Mouse (Mus musculus) kidney, embryonic 16.5 days (tissue): ENCODE data around the gene Msantd3. TPM values are rescaled to one million over a fixed set of nuclear protein-coding genes. Genes with fewer than 3 reads are reported as not detected.

Experiments
- ATAC-seq: fragments of 200-750 bp; cut with Nextera tagmentation; 2 replicates; pipeline ENCODE4 v1.8.0; 2017; ENCODE audit warnings: moderate TSS enrichment; ENCODE audit not compliant: low FRiP score, low TSS enrichment
- H3K27ac ChIP-seq: fragments of 300-500 bp; sonication (generic); 2 replicates; pipeline ENCODE4 v1.5.1; 2014; ENCODE audit warnings: low read length
- H3K27me3 ChIP-seq: fragments of 300-500 bp; sonication (generic); 2 replicates; pipeline ENCODE4 v1.6.1; 2014; ENCODE audit warnings: low read length, control low read depth, mixed read lengths; ENCODE audit not compliant: insufficient read depth
- H3K36me3 ChIP-seq: fragments of 300-500 bp; sonication (generic); 2 replicates; pipeline ENCODE4 v1.6.1; 2014; ENCODE audit warnings: low read length, control low read depth, mixed read lengths; ENCODE audit not compliant: insufficient read depth
- H3K4me1 ChIP-seq: fragments of 300-500 bp; sonication (generic); 2 replicates; pipeline ENCODE4 v1.6.1; 2014; ENCODE audit warnings: low read length, control low read depth, mixed read lengths; ENCODE audit not compliant: insufficient read depth
- H3K4me2 ChIP-seq: fragments of 300-500 bp; sonication (generic); replicated peaks from 2 replicates; pipeline ENCODE4 v1.6.1; 2014; ENCODE audit warnings: low read depth, low read length
- H3K4me3 ChIP-seq: fragments of 300-500 bp; sonication (generic); 2 replicates; pipeline ENCODE4 v1.5.1; 2014; ENCODE audit warnings: mild to moderate bottlenecking, low read length
- H3K9ac ChIP-seq: fragments of 300-500 bp; sonication (generic); replicated peaks from 2 replicates; pipeline ENCODE4 v1.6.1; 2014; ENCODE audit warnings: low read length
- H3K9me3 ChIP-seq: fragments of 300-500 bp; sonication (generic); 2 replicates; pipeline ENCODE4 v1.6.1; 2016; ENCODE audit warnings: low read length, control low read depth
- WGBS: fragments of 180-500 bp; shearing (Covaris S2); extraction: QIAGEN DNeasy Blood & Tissue Kit; methylation state at CpG from one replicate; pipeline ENCODE4 v1.1.7; 2014; 5-methylcytosine and 5-hydroxymethylcytosine counted together
- polyA plus RNA-seq: library from polyadenylated mRNA; unstranded; fragments of >200 nt; fragmentation: Nextera tagmentation; extraction: Ambion mirVana; gene quantifications from 2 replicates; pipeline ENCODE4 v1.2.1, GENCODE M21; 2015

Msantd3 gene
- polyA plus RNA-seq, 1 experiment from 2014 or later, result 29.5 TPM

- ATAC-seq, result peak; percentile 47; the same call in 1 of the 2 replicates
- peak overlapping the region; percentile 85 for H3K4me3 ChIP-seq
- no peaks in the 10 kb centered on the region for H3K36me3 ChIP-seq
- no peaks in the 10 kb centered on the region for H3K27me3 ChIP-seq
- under 1% methylated on average over 20 of the region's 50 CpGs for WGBS
- H3K9ac ChIP-seq, result peak overlapping the region; percentile 97
- no peaks in the 10 kb centered on the region for H3K9me3 ChIP-seq
- H3K4me2 ChIP-seq, result peak overlapping the region; percentile 58
- peaks cover 29% of the 10 kb centered on the region for H3K4me1 ChIP-seq
- peak overlapping the region; percentile 92 for H3K27ac ChIP-seq
These were observed 909 bp downstream of the Msantd3 start for GRCm38 (mm10) chr4:48540576-48541111.

GRCm38 (mm10) chr4:48541526-48542250 lies 2.0 kb downstream of the Msantd3 start:
- Histone ChIP-seq H3K9ac (peak overlapping the region; percentile 97), H3K4me2 (peak overlapping the region; percentile 58), H3K27ac (peak overlapping the region; percentile 57; the same call in 1 of the 2 replicates), H3K4me3 (peak overlapping the region; percentile 85), H3K36me3 (no peaks in the 10 kb centered on the region), H3K4me1 (peaks cover 37% of the 10 kb centered on the region), H3K27me3 (no peaks in the 10 kb centered on the region), H3K9me3 (no peaks in the 10 kb centered on the region)
- 4% methylated on average over 15 of the region's 15 CpGs for WGBS
- ATAC-seq, result no peak

GRCm38 (mm10) chr4:48542351-48542750 lies 2.6 kb downstream of the Msantd3 start:
- Histone ChIP-seq H3K9ac (peak overlapping the region; percentile 97; the same call in 1 of the 2 replicates), H3K4me1 (peaks cover 43% of the 10 kb centered on the region), H3K27me3 (no peaks in the 10 kb centered on the region), H3K4me3 (no peak overlapping the region), H3K36me3 (no peaks in the 10 kb centered on the region), H3K9me3 (no peaks in the 10 kb centered on the region), H3K4me2 (peak overlapping the region; percentile 58), H3K27ac (no peak overlapping the region)
- no peak for ATAC-seq
- WGBS, result 21% methylated on average over 5 of the region's 5 CpGs

GRCm38 (mm10) chr4:48543071-48543865 lies 3.5 kb downstream of the Msantd3 start:
- no peak for ATAC-seq
- H3K4me2 ChIP-seq, result 0 out of 2 replicates have a peak overlapping the region, but pooled peaks have one; percentile 58
- H3K9me3 ChIP-seq, result no peaks in the 10 kb centered on the region
- H3K4me3 ChIP-seq, result no peak overlapping the region
- WGBS, result 65% methylated on average over 6 of the region's 6 CpGs
- no peak overlapping the region for H3K9ac ChIP-seq
- no peaks in the 10 kb centered on the region for H3K27me3 ChIP-seq
- H3K27ac ChIP-seq, result no peak overlapping the region
- H3K4me1 ChIP-seq, result peaks cover 48% of the 10 kb centered on the region
- H3K36me3 ChIP-seq, result no peaks in the 10 kb centered on the region

- Histone ChIP-seq H3K27me3 (no peaks in the 10 kb centered on the region), H3K9ac (no peak overlapping the region), H3K27ac (no peak overlapping the region), H3K4me1 (peaks cover 48% of the 10 kb centered on the region), H3K9me3 (no peaks in the 10 kb centered on the region), H3K4me3 (no peak overlapping the region), H3K4me2 (no peak overlapping the region), H3K36me3 (no peaks in the 10 kb centered on the region)
- WGBS, result 72% methylated on average over 8 of the region's 8 CpGs
- ATAC-seq, result no peak
These were observed 4.4 kb downstream of the Msantd3 start for GRCm38 (mm10) chr4:48544141-48544540.

GRCm38 (mm10) chr4:48545966-48546365 lies 6.2 kb downstream of the Msantd3 start:
- H3K9me3 ChIP-seq, result no peaks in the 10 kb centered on the region
- H3K27me3 ChIP-seq, result no peaks in the 10 kb centered on the region
- H3K9ac ChIP-seq, result no peak overlapping the region
- peaks cover 47% of the 10 kb centered on the region for H3K4me1 ChIP-seq
- 69% methylated on average over 12 of the region's 12 CpGs for WGBS
- no peak for ATAC-seq
- no peak overlapping the region for H3K4me3 ChIP-seq
- H3K36me3 ChIP-seq, result no peaks in the 10 kb centered on the region
- no peak overlapping the region for H3K27ac ChIP-seq
- no peak overlapping the region for H3K4me2 ChIP-seq

- Histone ChIP-seq H3K4me1 (peaks cover 38% of the 10 kb centered on the region), H3K9ac (no peak overlapping the region)
- WGBS, result 71% methylated on average over 9 of the region's 9 CpGs
These were observed 7.1 kb downstream of the Msantd3 start for GRCm38 (mm10) chr4:48546568-48547496.

GRCm38 (mm10) chr4:48548393-48549045 lies 8.8 kb downstream of the Msantd3 start:
- Histone ChIP-seq H3K4me3 (no peak overlapping the region), H3K4me1 (peaks cover 24% of the 10 kb centered on the region), H3K27me3 (no peaks in the 10 kb centered on the region), H3K36me3 (peaks cover 11% of the 10 kb centered on the region), H3K4me2 (no peak overlapping the region), H3K9ac (no peak overlapping the region), H3K9me3 (no peaks in the 10 kb centered on the region), H3K27ac (no peak overlapping the region)
- ATAC-seq, result no peak
- WGBS, result 65% methylated on average over 6 of the region's 6 CpGs

More at GRCm38 (mm10) chr4:48546568-48547496, 7.1 kb downstream of the Msantd3 start:
- H3K4me3 ChIP-seq, result no peak overlapping the region
- peak; percentile 60; the same call in 1 of the 2 replicates for ATAC-seq
- H3K27ac ChIP-seq, result no peak overlapping the region
- H3K4me2 ChIP-seq, result no peak overlapping the region
- no peaks in the 10 kb centered on the region for H3K36me3 ChIP-seq
- H3K9me3 ChIP-seq, result no peaks in the 10 kb centered on the region
- no peaks in the 10 kb centered on the region for H3K27me3 ChIP-seq

GRCm38 (mm10) chr4:48549661-48550060 lies 9.9 kb downstream of the Msantd3 start:
- Histone ChIP-seq H3K9me3 (no peaks in the 10 kb centered on the region), H3K27me3 (no peaks in the 10 kb centered on the region), H3K4me1 (peaks cover 24% of the 10 kb centered on the region), H3K9ac (no peak overlapping the region), H3K36me3 (peaks cover 18% of the 10 kb centered on the region), H3K4me2 (no peak overlapping the region), H3K27ac (no peak overlapping the region), H3K4me3 (no peak overlapping the region)
- WGBS, result 66% methylated on average over 5 of the region's 5 CpGs
- ATAC-seq, result no peak
